Mouse (Mus musculus) liver, embryonic 12.5 days (tissue): ENCODE measurements around the gene Guk1. TPM values are rescaled to one million over a fixed set of nuclear protein-coding genes. Genes with fewer than 3 reads are reported as not detected.

Source experiments
- ATAC-seq: fragments of 200-750 bp; cut with Nextera tagmentation; 2 replicates; pipeline ENCODE4 v1.8.0; 2017; ENCODE audit warnings: moderate number of reproducible peaks, mild to moderate bottlenecking, moderate library complexity
- H3K27ac ChIP-seq: fragments of 300-500 bp; sonication (generic); 2 replicates; pipeline ENCODE4 v1.5.1; 2016; ENCODE audit warnings: mild to moderate bottlenecking
- H3K27me3 ChIP-seq: fragments of 300-500 bp; sonication (generic); replicated peaks from 2 replicates; pipeline ENCODE4 v1.6.1; 2016; ENCODE audit warnings: mild to moderate bottlenecking, moderate library complexity
- H3K36me3 ChIP-seq: fragments of 300-500 bp; sonication (generic); 2 replicates; pipeline ENCODE4 v1.6.1; 2016; ENCODE audit warnings: mild to moderate bottlenecking, moderate library complexity
- H3K4me1 ChIP-seq: fragments of 300-500 bp; sonication (generic); 2 replicates; pipeline ENCODE4 v1.6.1; 2016
- H3K4me2 ChIP-seq: fragments of 300-500 bp; sonication (generic); 2 replicates; pipeline ENCODE4 v1.6.1; 2016; ENCODE audit warnings: mild to moderate bottlenecking, moderate library complexity
- H3K4me3 ChIP-seq: fragments of 300-500 bp; sonication (generic); 2 replicates; pipeline ENCODE4 v1.5.1; 2016; ENCODE audit warnings: mild to moderate bottlenecking, moderate library complexity
- H3K9ac ChIP-seq: fragments of 300-500 bp; sonication (generic); 2 replicates; pipeline ENCODE4 v1.6.1; 2016; ENCODE audit warnings: mild to moderate bottlenecking, moderate library complexity
- H3K9me3 ChIP-seq: fragments of 300-500 bp; sonication (generic); replicated peaks from 2 replicates; pipeline ENCODE4 v1.6.1; 2016; ENCODE audit warnings: mild to moderate bottlenecking, moderate library complexity
- WGBS: fragments of 180-500 bp; shearing (Covaris S2); methylation state at CpG from one replicate; pipeline ENCODE4 v1.1.7; 2016; ENCODE audit not compliant: insufficient replicate concordance; 5-methylcytosine and 5-hydroxymethylcytosine counted together
- polyA plus RNA-seq: library from polyadenylated mRNA; unstranded; fragments of >200 nt; fragmentation: Nextera tagmentation; extraction: Ambion mirVana; gene quantifications from 2 replicates; pipeline ENCODE4 v1.2.1, GENCODE M21; 2016

Guk1 gene
- polyA plus RNA-seq, 1 experiment from 2014 or later, result 81.3 TPM

DNA sequence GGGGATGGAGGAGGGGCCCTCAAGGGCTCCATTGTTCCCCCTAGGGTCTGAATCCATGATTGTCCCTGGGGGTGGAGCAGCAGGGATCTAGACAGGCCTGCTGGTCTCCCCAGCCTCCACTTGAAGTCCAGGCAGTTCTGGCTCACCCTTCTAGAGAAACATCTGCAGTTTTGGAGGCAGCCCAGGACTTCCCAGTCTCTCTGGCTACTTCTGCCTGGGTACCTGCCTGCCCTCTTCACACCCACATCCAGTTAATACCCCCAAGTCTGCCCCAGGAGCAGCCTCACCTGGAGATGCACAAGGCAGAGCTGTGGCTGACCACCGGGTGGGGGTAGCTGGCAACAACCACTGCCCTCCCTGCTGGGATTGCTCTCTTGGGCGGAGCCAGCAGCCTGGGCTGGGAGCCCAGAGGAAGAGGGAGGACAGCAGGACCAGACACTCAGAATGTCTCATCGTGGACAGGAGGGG lies 9.1 kb downstream of the Guk1 start, which contains the start of gene Gjc2:
Gjc2 (minus strand) TSS at position 350 of the 468 bp plus-strand sequence.
- H3K27me3 ChIP-seq, result peaks cover 34% of the 10 kb centered on the region
- WGBS, result 60% methylated on average over 3 of the region's 3 CpGs
- H3K9me3 ChIP-seq, result no peaks in the 10 kb centered on the region
- no peak for ATAC-seq
- H3K36me3 ChIP-seq, result peaks cover 47% of the 10 kb centered on the region
- H3K4me2 ChIP-seq, result no peak within 1 kb of the TSS
- peak within 1 kb of the TSS; percentile 29 for H3K9ac ChIP-seq
- H3K4me3 ChIP-seq, result no peak within 1 kb of the TSS
- H3K4me1 ChIP-seq, result peaks cover 26% of the 10 kb centered on the region
- H3K27ac ChIP-seq, result peak within 1 kb of the TSS; percentile 59

DNA sequence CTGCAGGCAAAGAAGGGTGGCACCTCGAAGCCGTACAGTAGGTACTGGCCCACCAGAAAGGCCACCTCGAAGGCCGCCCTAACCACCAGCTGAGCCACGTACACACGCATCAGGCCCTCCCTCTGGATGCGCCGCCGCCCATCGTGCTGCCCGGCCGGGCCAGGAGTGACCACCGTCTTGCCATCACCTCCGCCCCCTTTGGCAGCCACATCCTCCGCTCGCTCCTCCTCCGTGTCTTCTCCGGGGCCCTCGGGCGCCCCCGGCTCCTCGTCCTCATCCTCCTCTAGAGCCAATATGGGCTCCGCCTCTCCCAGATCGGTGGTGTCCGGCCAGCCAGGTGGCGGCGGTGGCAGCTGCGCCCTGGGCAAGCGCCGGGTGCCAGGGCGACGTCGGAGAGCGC lies 15.1 kb downstream of the Guk1 start:
- Histone ChIP-seq H3K36me3 (no peaks in the 10 kb centered on the region), H3K9me3 (no peaks in the 10 kb centered on the region), H3K9ac (no peak overlapping the region), H3K27me3 (peaks cover 91% of the 10 kb centered on the region), H3K4me1 (peaks cover 11% of the 10 kb centered on the region; the same call in 1 of the 2 replicates), H3K27ac (no peak overlapping the region), H3K4me3 (peak overlapping the region; percentile 13; the same call in 1 of the 2 replicates), H3K4me2 (peak overlapping the region; percentile 21; the same call in 1 of the 2 replicates)
- WGBS, result 12% methylated on average over 34 of the region's 34 CpGs
- ATAC-seq, result no peak

DNA sequence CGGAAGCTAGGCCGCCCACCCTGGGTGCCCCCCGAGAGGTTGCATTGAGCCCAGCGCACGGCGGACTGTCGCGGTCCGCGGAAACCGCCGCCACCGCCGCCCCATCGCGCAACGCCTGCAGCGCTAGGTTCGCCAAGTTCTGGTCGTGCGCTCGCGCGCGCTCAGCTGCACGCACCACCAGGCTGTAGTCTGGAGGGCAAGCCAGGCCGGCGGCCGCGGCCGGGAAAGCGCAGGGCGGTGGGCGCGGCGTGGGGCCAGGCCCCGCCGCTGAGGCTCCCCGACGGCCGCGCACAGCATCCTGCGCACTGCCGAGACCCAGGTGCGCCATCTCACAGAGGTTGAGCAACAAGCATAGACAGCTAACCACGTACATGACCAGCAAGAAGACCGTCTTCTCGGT lies 15.5 kb downstream of the Guk1 start:
- H3K9me3 ChIP-seq, result no peaks in the 10 kb centered on the region
- peak overlapping the region; percentile 13; the same call in 1 of the 2 replicates for H3K4me3 ChIP-seq
- no peak overlapping the region for H3K9ac ChIP-seq
- peak overlapping the region; percentile 21 for H3K4me2 ChIP-seq
- H3K4me1 ChIP-seq, result peaks cover 11% of the 10 kb centered on the region; the same call in 1 of the 2 replicates
- WGBS, result 4% methylated on average over 48 of the region's 48 CpGs
- peaks cover 93% of the 10 kb centered on the region for H3K27me3 ChIP-seq
- no peaks in the 10 kb centered on the region for H3K36me3 ChIP-seq
- ATAC-seq, result no peak
- H3K27ac ChIP-seq, result no peak overlapping the region

DNA sequence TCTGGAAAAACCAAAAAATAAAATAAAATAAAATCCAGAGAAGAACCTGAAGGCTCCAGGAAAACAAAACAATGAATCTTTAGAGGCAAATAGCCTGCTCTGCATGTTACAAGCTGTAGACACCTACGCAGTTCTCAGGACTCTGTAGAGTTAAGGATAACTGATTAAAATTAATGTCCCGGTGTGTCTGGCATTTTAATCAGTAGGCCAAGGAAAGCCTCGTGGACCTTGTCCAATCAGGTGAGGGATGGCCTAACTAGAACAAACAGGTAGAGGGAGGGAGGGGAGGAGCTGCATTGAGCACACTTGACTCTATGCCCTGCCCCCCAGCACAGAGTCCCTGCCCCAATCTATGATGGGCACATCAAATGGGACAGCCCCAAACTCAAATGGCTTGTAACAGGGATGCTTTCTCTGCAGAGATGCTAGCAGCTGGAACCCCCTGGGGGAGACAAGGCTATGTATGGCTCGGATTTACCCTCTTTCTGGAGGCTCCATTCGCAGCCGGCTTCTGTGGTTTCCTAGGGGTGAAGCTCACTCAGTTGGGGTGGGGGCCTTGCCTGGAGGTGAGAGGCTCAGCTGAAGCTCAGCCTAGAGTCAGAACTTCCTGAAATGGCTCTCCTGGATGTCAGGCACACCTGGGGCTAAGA lies 17.7 kb downstream of the Guk1 start:
- WGBS, result 43% methylated on average over 6 of the region's 6 CpGs
- no peak for ATAC-seq
- H3K4me2 ChIP-seq, result no peak overlapping the region

DNA sequence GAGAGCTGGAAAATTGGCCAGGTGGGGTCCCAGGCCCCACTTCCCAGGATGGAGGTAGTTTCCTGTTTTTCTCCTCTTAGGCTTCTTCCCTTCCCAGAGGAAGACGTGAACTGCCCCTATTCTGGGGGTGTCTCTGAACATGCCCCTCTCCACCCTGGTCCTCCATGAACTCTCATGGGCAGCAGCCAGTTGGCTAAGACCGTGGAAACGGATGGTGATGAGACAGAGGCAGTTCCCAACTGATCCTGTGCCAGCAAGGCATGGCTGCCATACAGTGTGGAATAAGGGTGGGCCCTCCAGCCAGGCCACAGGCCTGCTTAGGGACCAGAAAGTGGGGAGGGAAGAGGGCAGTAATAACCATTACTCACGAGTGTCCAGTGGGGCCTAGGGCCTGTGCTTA lies 21.5 kb downstream of the Guk1 start:
- 59% methylated on average over 4 of the region's 4 CpGs for WGBS
- Histone ChIP-seq H3K27ac (no peak overlapping the region), H3K9me3 (no peaks in the 10 kb centered on the region), H3K27me3 (peaks cover 41% of the 10 kb centered on the region), H3K36me3 (no peaks in the 10 kb centered on the region), H3K9ac (no peak overlapping the region), H3K4me3 (no peak overlapping the region), H3K4me2 (no peak overlapping the region), H3K4me1 (peaks cover 22% of the 10 kb centered on the region)
- ATAC-seq, result no peak

More for the DNA sequence above, 17.7 kb downstream of the Guk1 start:
- Histone ChIP-seq H3K9me3 (no peaks in the 10 kb centered on the region), H3K27ac (no peak overlapping the region), H3K4me3 (no peak overlapping the region), H3K36me3 (no peaks in the 10 kb centered on the region), H3K9ac (no peak overlapping the region), H3K4me1 (peaks cover 16% of the 10 kb centered on the region; the same call in 1 of the 2 replicates), H3K27me3 (peaks cover 78% of the 10 kb centered on the region)

DNA sequence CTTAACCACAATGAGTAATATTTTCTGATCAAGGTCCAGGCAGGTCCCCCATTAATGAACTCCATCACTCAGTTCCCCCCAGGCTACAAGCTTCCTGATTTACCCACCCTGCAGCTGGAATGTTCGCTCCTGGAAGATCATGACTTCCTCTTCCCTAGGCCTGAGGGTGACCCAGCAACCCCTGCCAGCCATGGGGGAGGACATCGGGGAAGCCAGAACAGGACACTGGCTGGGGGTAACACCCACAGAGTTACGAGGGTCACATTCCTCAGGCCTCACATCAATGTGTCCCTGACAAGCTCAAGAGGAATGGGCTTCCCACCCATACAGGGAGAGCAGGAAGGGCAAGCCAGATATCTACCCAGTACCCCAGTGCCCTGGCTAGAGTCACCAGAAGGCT lies 22.2 kb downstream of the Guk1 start:
- Histone ChIP-seq H3K4me1 (peaks cover 29% of the 10 kb centered on the region), H3K4me2 (no peak overlapping the region), H3K4me3 (no peak overlapping the region), H3K9ac (no peak overlapping the region), H3K9me3 (no peaks in the 10 kb centered on the region), H3K27ac (0 out of 2 replicates have a peak overlapping the region, but pooled peaks have one; percentile 0), H3K27me3 (peaks cover 33% of the 10 kb centered on the region), H3K36me3 (no peaks in the 10 kb centered on the region)
- no peak for ATAC-seq
- WGBS, result 59% methylated on average over 3 of the region's 3 CpGs

DNA sequence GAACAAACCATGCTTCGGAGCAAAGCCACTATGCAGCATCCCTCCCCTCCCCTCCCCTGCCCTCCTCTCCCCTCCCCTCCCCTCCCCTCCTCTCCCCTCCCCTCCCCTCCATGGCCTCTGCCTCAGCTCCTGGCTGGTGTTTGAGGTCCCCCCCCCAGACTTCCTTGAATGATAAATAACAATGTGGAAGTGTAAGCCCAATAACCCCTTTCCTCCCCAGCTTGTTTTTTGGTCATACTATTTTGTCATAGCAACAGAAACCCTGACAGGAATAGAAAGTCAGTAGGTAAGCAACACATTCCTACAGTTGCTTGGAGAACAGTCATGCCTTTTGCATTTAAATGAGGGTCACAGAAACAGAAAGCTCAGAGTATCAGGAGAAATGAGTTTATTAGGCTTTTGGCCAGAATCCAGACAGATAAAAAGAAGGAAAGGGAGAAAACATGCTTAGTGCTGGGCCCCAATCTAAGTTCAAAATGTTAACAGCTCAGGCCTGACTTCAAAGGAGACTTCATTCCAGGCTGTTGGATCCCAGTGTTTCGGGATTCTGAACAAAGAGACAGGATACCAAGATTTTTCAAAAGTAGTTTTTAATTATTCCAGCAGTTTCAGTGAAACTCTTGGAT lies 26.3 kb downstream of the Guk1 start:
- Histone ChIP-seq H3K4me2 (peak overlapping the region; percentile 85; the same call in 1 of the 2 replicates), H3K36me3 (peaks cover 9% of the 10 kb centered on the region), H3K9me3 (no peaks in the 10 kb centered on the region), H3K4me1 (peaks cover 58% of the 10 kb centered on the region), H3K27me3 (no peaks in the 10 kb centered on the region), H3K9ac (peak overlapping the region; percentile 92), H3K4me3 (no peak overlapping the region), H3K27ac (peak overlapping the region; percentile 100)
- 35% methylated on average over 2 of the region's 2 CpGs for WGBS
- no peak for ATAC-seq

DNA sequence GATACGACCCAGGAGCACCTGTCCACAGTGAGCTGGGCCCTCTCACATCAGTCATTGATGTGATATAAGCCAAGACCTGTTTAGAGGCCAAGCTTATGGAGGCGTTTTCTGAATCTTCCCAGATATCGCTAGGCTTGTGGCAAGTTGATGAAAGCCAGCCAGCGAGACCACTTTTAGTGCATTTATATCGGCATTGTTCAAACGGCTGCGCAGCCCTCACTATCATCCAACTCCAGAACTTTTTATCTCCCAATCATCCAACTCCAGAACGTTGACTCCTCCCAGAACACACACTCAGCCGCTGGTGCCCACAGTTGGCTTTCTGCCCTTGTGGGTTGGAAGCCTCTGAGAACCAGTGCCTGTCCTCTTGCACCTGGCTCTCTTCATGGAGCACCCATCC lies 27.6 kb downstream of the Guk1 start:
- 17% methylated on average over 9 of the region's 9 CpGs for WGBS
- Histone ChIP-seq H3K4me2 (peak overlapping the region; percentile 85), H3K27me3 (no peaks in the 10 kb centered on the region), H3K27ac (peak overlapping the region; percentile 100), H3K4me1 (peaks cover 58% of the 10 kb centered on the region), H3K36me3 (peaks cover 23% of the 10 kb centered on the region), H3K9me3 (no peaks in the 10 kb centered on the region), H3K4me3 (peak overlapping the region; percentile 83), H3K9ac (peak overlapping the region; percentile 92)
- peak; percentile 80 for ATAC-seq

DNA sequence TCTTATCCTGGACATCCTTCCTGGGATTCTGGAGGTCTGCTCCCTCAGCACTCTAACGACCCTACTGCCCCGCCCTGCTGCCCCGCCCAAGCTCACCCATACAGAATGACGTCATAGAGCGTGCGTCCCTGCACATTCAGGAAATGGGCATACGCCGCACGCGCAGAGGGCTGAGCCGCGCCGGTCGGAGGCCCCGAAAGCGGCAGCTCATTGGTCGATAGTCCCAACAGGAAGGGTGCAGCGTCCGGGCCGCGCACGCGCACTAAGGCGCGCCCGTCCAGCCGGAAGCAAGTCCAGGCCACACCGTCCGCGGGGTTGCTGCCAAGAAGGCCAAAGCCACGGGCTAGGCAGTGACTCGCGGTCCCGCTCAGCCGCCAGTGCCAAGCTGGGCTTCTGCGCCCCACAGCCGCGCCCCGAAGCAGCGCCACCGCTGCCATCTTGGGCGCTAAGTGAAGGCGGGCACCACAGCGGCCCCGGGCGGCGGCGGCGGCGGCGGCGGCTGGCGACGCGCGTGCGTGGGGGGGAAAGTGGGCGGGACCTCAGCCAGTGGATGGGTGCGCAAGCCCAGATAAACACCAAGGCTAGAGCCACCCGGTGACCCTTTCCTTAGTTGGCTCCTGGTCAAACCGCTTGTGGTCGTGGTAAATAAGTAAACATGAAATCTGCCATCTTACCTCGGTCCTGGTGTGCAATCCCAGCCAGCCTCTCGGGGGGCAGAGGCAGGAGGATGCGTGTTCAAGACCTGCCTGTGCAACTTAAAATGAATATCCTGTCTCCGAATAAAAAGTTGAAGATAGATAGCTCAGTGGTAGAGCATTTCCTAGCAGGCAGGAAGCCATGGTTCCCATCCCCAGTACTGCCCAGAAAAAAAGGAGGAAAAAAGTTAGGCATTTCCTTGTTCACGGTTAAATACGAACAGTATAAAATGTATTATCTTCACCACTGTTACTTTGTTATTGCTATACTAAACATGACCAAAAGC lies 28.5 kb downstream of the Guk1 start, which contains the start of gene Iba57:
Iba57 (minus strand) TSS at position 485 of the 982 bp plus-strand sequence.
- Histone ChIP-seq H3K4me3 (peak within 1 kb of the TSS; percentile 83), H3K4me1 (peaks cover 58% of the 10 kb centered on the region), H3K36me3 (peaks cover 31% of the 10 kb centered on the region), H3K27me3 (no peaks in the 10 kb centered on the region), H3K4me2 (peak within 1 kb of the TSS; percentile 85), H3K9me3 (no peaks in the 10 kb centered on the region), H3K27ac (peak within 1 kb of the TSS; percentile 100), H3K9ac (peak within 1 kb of the TSS; percentile 92)
- WGBS, result under 1% methylated on average over 61 of the region's 68 CpGs
- peak; percentile 90 for ATAC-seq

DNA sequence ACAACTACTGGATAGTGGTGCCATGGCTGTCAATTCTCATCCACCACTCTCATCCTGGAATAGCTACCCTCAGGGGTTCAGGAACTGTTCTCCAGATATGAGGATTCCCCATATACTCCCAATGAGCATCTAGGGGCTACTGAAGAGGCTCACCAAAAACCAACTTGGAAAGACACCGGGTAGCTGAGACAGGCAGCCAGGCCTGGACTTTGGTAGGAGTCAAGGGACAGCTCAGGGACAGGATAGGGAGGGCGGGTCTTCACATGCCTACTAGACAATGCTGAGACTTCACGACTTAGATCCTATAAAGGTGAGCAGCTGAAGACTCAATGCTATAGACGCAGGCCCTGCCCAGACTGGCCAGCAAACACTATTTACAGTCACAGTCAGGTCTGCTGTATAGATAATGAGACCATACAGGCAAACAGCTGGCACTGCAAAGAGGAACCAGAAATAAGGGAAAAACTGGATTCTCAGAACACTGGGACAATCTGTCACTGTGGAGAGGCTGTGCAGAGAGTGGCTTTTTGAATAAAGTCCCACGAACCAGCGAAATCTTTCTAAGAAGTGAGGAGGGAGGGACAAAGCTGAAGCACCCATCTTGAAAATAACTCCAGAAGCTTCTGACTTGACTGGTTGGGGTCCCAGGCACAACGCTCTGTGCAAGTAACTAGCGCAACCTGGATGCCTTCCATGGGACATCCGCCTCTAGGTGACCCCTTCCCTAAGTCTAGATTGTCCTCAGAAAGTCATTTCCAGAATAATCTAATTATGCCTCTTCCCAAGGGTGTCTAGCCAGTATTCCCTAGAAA lies 29.4 kb downstream of the Guk1 start:
- peak; percentile 1 for ATAC-seq
- H3K36me3 ChIP-seq, result peaks cover 40% of the 10 kb centered on the region

DNA sequence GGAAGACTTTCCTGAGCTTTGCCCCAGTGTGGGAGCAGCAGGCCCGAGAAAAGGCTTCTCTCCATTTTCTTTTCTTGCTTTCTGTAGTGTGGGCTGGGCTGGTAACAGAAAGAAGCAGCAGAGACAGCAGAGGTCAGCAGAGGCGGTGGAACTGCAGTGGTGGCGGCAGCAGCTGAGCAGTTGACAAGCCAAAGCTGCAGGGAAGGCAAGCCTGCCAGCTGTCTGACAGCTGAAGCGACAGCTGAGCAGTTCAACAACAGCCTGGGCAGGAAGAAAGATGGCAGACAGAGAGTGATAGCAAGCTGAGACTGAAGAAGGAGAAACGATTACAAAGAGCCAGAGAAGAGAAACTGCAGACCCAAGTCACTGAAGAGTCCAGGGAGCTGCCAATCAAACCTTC lies 30.6 kb downstream of the Guk1 start:
- 77% methylated on average over 5 of the region's 5 CpGs for WGBS
- ATAC-seq, result no peak
- Histone ChIP-seq H3K4me2 (peak overlapping the region; percentile 85; the same call in 1 of the 2 replicates), H3K27ac (peak overlapping the region; percentile 100), H3K27me3 (no peaks in the 10 kb centered on the region), H3K4me1 (peaks cover 49% of the 10 kb centered on the region), H3K36me3 (peaks cover 53% of the 10 kb centered on the region), H3K4me3 (no peak overlapping the region), H3K9me3 (no peaks in the 10 kb centered on the region), H3K9ac (peak overlapping the region; percentile 92; the same call in 1 of the 2 replicates)

More for the DNA sequence above, 29.4 kb downstream of the Guk1 start:
- Histone ChIP-seq H3K9me3 (no peaks in the 10 kb centered on the region), H3K27me3 (no peaks in the 10 kb centered on the region), H3K4me2 (peak overlapping the region; percentile 85), H3K27ac (peak overlapping the region; percentile 100), H3K4me3 (peak overlapping the region; percentile 83), H3K9ac (peak overlapping the region; percentile 92), H3K4me1 (peaks cover 53% of the 10 kb centered on the region)
- 49% methylated on average over 9 of the region's 9 CpGs for WGBS
